Mouse (Mus musculus) bone marrow macrophage, adult 2 months (primary cell): ENCODE data around the gene Rcsd1.

Experiments
- CTCF ChIP-seq: IDR thresholded peaks from 2 replicates; pipeline ENCODE4 v1.5.1; 2012; ENCODE audit warnings: low read depth, mild to moderate bottlenecking, low read length, moderate library complexity
- POLR2A ChIP-seq: IDR thresholded peaks from 2 replicates; pipeline ENCODE4 v1.6.1; 2012; ENCODE audit warnings: mild to moderate bottlenecking, low read depth, low read length, borderline replicate concordance

GRCm38 (mm10) chr1:165700933-165701518 lies 8.5 kb downstream of the Rcsd1 start:
- TF ChIP-seq CTCF (no peak), POLR2A (no peak)
